Mouse (Mus musculus) testis, adult 2 months (tissue): ENCODE results near the gene Rdh13.

Experiments used
- CTCF ChIP-seq: fragments of 200-500 bp; IDR thresholded peaks from 2 replicates; pipeline ENCODE4 v1.5.1; 2012; ENCODE audit warnings: low read depth, mild to moderate bottlenecking, inconsistent platforms, low read length, moderate library complexity; ENCODE audit not compliant: control insufficient read depth, insufficient read depth, insufficient replicate concordance
- POLR2A ChIP-seq: fragments of 200-500 bp; IDR thresholded peaks from 2 replicates; pipeline ENCODE4 v1.6.1; 2012; ENCODE audit warnings: low read depth, mild to moderate bottlenecking, inconsistent platforms, low read length, moderate library complexity; ENCODE audit not compliant: control insufficient read depth

GRCm38 (mm10) chr7:4478796-4479291, 33.4 kb upstream of the Rdh13 start:
- TF ChIP-seq CTCF, result no peak
- TF ChIP-seq POLR2A, result no peak
